17 mouse cellular contexts compared by ENCODE assay signal in the genomic region with DNA sequence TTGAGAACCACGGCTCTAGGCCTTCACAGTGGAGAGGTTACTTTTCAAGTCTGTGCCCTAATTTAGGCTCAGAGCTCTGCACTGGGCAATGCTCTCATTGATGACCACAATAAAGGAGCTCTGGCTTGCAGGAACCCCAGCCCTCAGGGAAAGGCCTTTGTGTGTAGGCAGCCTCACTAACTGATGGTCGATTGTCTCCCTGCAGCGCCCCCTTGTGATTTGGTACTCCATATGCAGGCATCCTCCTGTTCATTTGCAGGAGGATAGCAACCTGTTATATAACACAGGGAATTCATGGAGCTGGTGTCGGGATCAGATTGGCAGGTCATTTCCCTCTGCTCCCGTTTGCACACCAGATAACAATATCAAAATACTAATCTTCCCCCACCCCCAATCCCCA. TPM values are rescaled to one million over a fixed set of nuclear protein-coding genes. Genes with fewer than 3 reads are reported as not detected.
DNase-seq lines count a peak whose midpoint lies in the region; ATAC-seq and TF ChIP-seq lines count a peak whose summit lies in the region.
"Had no signal": no experiment of that assay in that cellular context is flagged by ENCODE, and none has a peak within 500 bp of the region (broad histone marks: within the 10 kb centered on the region; RNA-seq: fewer than 3 reads in every experiment).

No protein-coding gene starts in this region.

- ATAC-seq in forebrain, embryonic 11.5 days (replicated peaks; ENCODE audit: low FRiP score): no peak
- no peak for ATAC-seq in forebrain, embryonic 16.5 days
- ATAC-seq: liver, embryonic 12.5 days; Patski had no signal

- H3K9ac ChIP-seq in forebrain, embryonic 11.5 days (ENCODE audit: low read length): no peak overlapping the region
- H3K9ac ChIP-seq in forebrain, embryonic 16.5 days (replicated peaks; ENCODE audit: low read depth, low read length): no peak overlapping the region
- H3K9ac ChIP-seq: hindbrain, embryonic 12.5 days; liver, embryonic 12.5 days had no signal

- TF ChIP-seq CTCF in E14TG2a.4 (conservative IDR thresholded peaks at IDR 0.05; ENCODE audit: low read length): peak; percentile 36
- peak; percentile 29; the same call in 1 of the 2 replicates for TF ChIP-seq CTCF in brain, embryonic 14.5 days (IDR thresholded peaks at IDR 0.05; ENCODE audit: borderline replicate concordance, extremely low read depth, insufficient read depth, insufficient read length)

- intact Hi-C loops in left cerebral cortex, postnatal 14 days (cut with DNase I): no loop called here
- intact Hi-C loops in left cerebral cortex, postnatal 25 days (cut with DNase I): no loop called here

- no peaks in the 10 kb centered on the region for H3K9me3 ChIP-seq in forebrain, embryonic 11.5 days (ENCODE audit: control insufficient read depth, low read length)
- no peaks in the 10 kb centered on the region for H3K9me3 ChIP-seq in forebrain, embryonic 16.5 days (ENCODE audit: control insufficient read depth, low read length)
- H3K9me3 ChIP-seq in E14TG2a.4 (ENCODE audit: low read length): peaks cover 5% of the 10 kb centered on the region; the same call in 1 of the 2 replicates
- H3K9me3 ChIP-seq: hindbrain, embryonic 12.5 days; liver, embryonic 12.5 days had no signal

- no peak overlapping the region for H3K27ac ChIP-seq in forebrain, embryonic 11.5 days (ENCODE audit: low read depth, low read length)
- H3K27ac ChIP-seq in forebrain, embryonic 16.5 days (ENCODE audit: low read length): no peak overlapping the region
- H3K27ac ChIP-seq: heart, adult 2 months; hindbrain, embryonic 12.5 days; liver, embryonic 12.5 days; macrophage had no signal

- TF ChIP-seq POLR2A in brain, embryonic 14.5 days (IDR thresholded peaks at IDR 0.05; ENCODE audit: borderline replicate concordance, extremely low read depth, insufficient read depth, insufficient read length, poor library complexity, severe bottlenecking): no peak

- 44% methylated on average over 5 of the region's 5 CpGs for WGBS in forebrain, embryonic 11.5 days
- WGBS in forebrain, embryonic 16.5 days: 40% methylated on average over 5 of the region's 5 CpGs

- H3K4me3 ChIP-seq in forebrain, embryonic 11.5 days (ENCODE audit: low read depth, low read length): no peak overlapping the region
- no peak overlapping the region for H3K4me3 ChIP-seq in forebrain, embryonic 16.5 days (replicated peaks; ENCODE audit: low read length)
- no peak overlapping the region for H3K4me3 ChIP-seq in E14TG2a.4 (replicated peaks; ENCODE audit: low read length)
- H3K4me3 ChIP-seq: heart, adult 2 months; hindbrain, embryonic 12.5 days; liver, embryonic 12.5 days had no signal

- DNase-seq in forebrain, embryonic 11.5 days (ENCODE audit: low spot score): peak; percentile 63
- peak; percentile 9 to 13 for DNase-seq in left cerebral cortex, postnatal 14 days (ENCODE audit: low spot score in 2 of 2)
- DNase-seq in left cerebral cortex, postnatal 25 days (ENCODE audit: low spot score in 2 of 2): no peak
- peak; percentile 24 for DNase-seq in brain, embryonic 14.5 days (ENCODE audit: low read depth)
- no peak for DNase-seq in spleen, adult 18-20 months
- no peak for DNase-seq in cerebellum, adult 11 months
- DNase-seq: B cell, adult 2 months; cerebellum, adult 8-10 months; heart, adult 2 months; kidney, adult 9 months; thymus, adult 2 months had no signal

- H3K36me3 ChIP-seq in forebrain, embryonic 11.5 days (ENCODE audit: control insufficient read depth, insufficient read depth, low read length): no peaks in the 10 kb centered on the region
- no peaks in the 10 kb centered on the region for H3K36me3 ChIP-seq in forebrain, embryonic 16.5 days (ENCODE audit: control insufficient read depth, insufficient read depth)
- H3K36me3 ChIP-seq in E14TG2a.4 (ENCODE audit: insufficient read depth, low read length): no peaks in the 10 kb centered on the region
- H3K36me3 ChIP-seq: hindbrain, embryonic 12.5 days; liver, embryonic 12.5 days had no signal

- H3K27me3 ChIP-seq in forebrain, embryonic 11.5 days (ENCODE audit: control insufficient read depth, insufficient read depth, low read length): no peaks in the 10 kb centered on the region
- H3K27me3 ChIP-seq in forebrain, embryonic 16.5 days (replicated peaks; ENCODE audit: control insufficient read depth, insufficient read depth, low read length): no peaks in the 10 kb centered on the region
- no peaks in the 10 kb centered on the region for H3K27me3 ChIP-seq in E14TG2a.4 (ENCODE audit: insufficient read depth, low read length)
- H3K27me3 ChIP-seq: hindbrain, embryonic 12.5 days; liver, embryonic 12.5 days; Patski had no signal

- no peaks in the 10 kb centered on the region for H3K4me1 ChIP-seq in forebrain, embryonic 11.5 days (replicated peaks; ENCODE audit: control insufficient read depth, insufficient read depth, low read length)
- H3K4me1 ChIP-seq in forebrain, embryonic 16.5 days (replicated peaks; ENCODE audit: control insufficient read depth, insufficient read depth, low read length): no peaks in the 10 kb centered on the region
- no peaks in the 10 kb centered on the region for H3K4me1 ChIP-seq in E14TG2a.4 (replicated peaks; ENCODE audit: low read depth, low read length)
- H3K4me1 ChIP-seq: hindbrain, embryonic 12.5 days; liver, embryonic 12.5 days had no signal

- no peak overlapping the region for H3K4me2 ChIP-seq in forebrain, embryonic 11.5 days (ENCODE audit: low read depth, low read length, severe bottlenecking)
- no peak overlapping the region for H3K4me2 ChIP-seq in forebrain, embryonic 16.5 days (ENCODE audit: low read length)
- H3K4me2 ChIP-seq: hindbrain, embryonic 12.5 days; liver, embryonic 12.5 days had no signal

RNA-seq across cellular contexts. Expression of gene Trpc7, which starts 59.6 kb away (rescaled TPM):
- polyA plus RNA-seq in forebrain, embryonic 11.5 days (2014; fragmentation: Nextera tagmentation; extraction: Ambion mirVana): not detected in 2 replicates
- polyA plus RNA-seq in forebrain, embryonic 16.5 days (2015; fragmentation: Nextera tagmentation; extraction: Ambion mirVana): 3.9 and 6.3 TPM in 2 replicates
- 1 to 10 TPM; 2.1 to 2.8 TPM for total RNA-seq in left cerebral cortex, postnatal 14 days (2021)
- 1 to 10 TPM; 2.0 to 3.6 TPM for total RNA-seq in left cerebral cortex, postnatal 25 days (2021)
- 3.3 and 5.0 TPM in 2 replicates for polyA plus RNA-seq in brain, embryonic 14.5 days (2012; rRNA removed)
- total RNA-seq: heart, adult 2 months had no signal
- polyA plus RNA-seq: heart, adult 2 months; liver, embryonic 12.5 days; macrophage; Patski had no signal

Comparison
In these comparisons a context has a peak if more than half of its experiments do, and no peak if none do; other contexts are left out.
1. DNase-seq: peak in forebrain, embryonic 11.5 days (single experiment), left cerebral cortex, postnatal 14 days (2 of 2) and brain, embryonic 14.5 days (single experiment); none in left cerebral cortex, postnatal 25 days (0 of 2), spleen, adult 18-20 months (0 of 2) and cerebellum, adult 11 months (single experiment).